Mouse (Mus musculus): ENCODE data around the gene Sc5d.

Sc5d gene

GRCm38 (mm10) chr9:42264145-42264544 is at the start of gene Sc5d:
Sc5d (minus strand) TSS chr9:42264256.
- DNase-seq, result peak; percentile 95

GRCm38 (mm10) chr9:42311311-42311710 is 47.3 kb upstream of the Sc5d start:
- no peak for DNase-seq

- DNase-seq, result no peak
Observed at GRCm38 (mm10) chr9:42303894-42304293, 39.8 kb upstream of the Sc5d start.

GRCm38 (mm10) chr9:42301082-42301633 is 37.1 kb upstream of the Sc5d start:
- DNase-seq, result no peak

GRCm38 (mm10) chr9:42296297-42296922 is 32.4 kb upstream of the Sc5d start:
- DNase-seq, result no peak

GRCm38 (mm10) chr9:42294131-42294530 is 30.1 kb upstream of the Sc5d start:
- no peak for DNase-seq

- DNase-seq, result no peak
Observed at GRCm38 (mm10) chr9:42293596-42293995, 29.5 kb upstream of the Sc5d start.

- DNase-seq, result no peak
Observed at GRCm38 (mm10) chr9:42293051-42293450, 29.0 kb upstream of the Sc5d start.

GRCm38 (mm10) chr9:42279676-42280075 is 15.6 kb upstream of the Sc5d start:
- no peak for DNase-seq

GRCm38 (mm10) chr9:42278046-42278445 is 14.0 kb upstream of the Sc5d start:
- no peak for DNase-seq

- DNase-seq, result no peak
Observed at GRCm38 (mm10) chr9:42277606-42278005, 13.6 kb upstream of the Sc5d start.

- DNase-seq, result no peak
Observed at GRCm38 (mm10) chr9:42277162-42277561, 13.1 kb upstream of the Sc5d start.

GRCm38 (mm10) chr9:42275761-42276145 is 11.7 kb upstream of the Sc5d start:
- DNase-seq, result no peak

- DNase-seq, result peak; percentile 31 to 34
Observed at GRCm38 (mm10) chr9:42275027-42275760, 11.1 kb upstream of the Sc5d start.

GRCm38 (mm10) chr9:42273682-42274296 is 9.7 kb upstream of the Sc5d start:
- no peak for DNase-seq

- DNase-seq, result no peak
Observed at GRCm38 (mm10) chr9:42273174-42273573, 9.1 kb upstream of the Sc5d start.

- no peak for DNase-seq
Observed at GRCm38 (mm10) chr9:42272690-42273089, 8.6 kb upstream of the Sc5d start.

GRCm38 (mm10) chr9:42271456-42271855 is 7.4 kb upstream of the Sc5d start:
- peak; percentile 14 to 22 for DNase-seq

- DNase-seq, result no peak
Observed at GRCm38 (mm10) chr9:42270617-42271016, 6.6 kb upstream of the Sc5d start.

GRCm38 (mm10) chr9:42270081-42270480 is 6.0 kb upstream of the Sc5d start:
- DNase-seq, result no peak

GRCm38 (mm10) chr9:42268371-42268770 is 4.3 kb upstream of the Sc5d start:
- no peak for DNase-seq

- no peak for DNase-seq
Observed at GRCm38 (mm10) chr9:42265309-42265708, 1.3 kb upstream of the Sc5d start.

GRCm38 (mm10) chr9:42263709-42264111 is 346 bp downstream of the Sc5d start:
- peak in 1 of 2 experiments; percentile 23 for DNase-seq

- no peak for DNase-seq
Observed at GRCm38 (mm10) chr9:42260481-42260880, 3.6 kb downstream of the Sc5d start.
